ENCODE assay signal across 8 mouse cellular contexts in the genomic region with DNA sequence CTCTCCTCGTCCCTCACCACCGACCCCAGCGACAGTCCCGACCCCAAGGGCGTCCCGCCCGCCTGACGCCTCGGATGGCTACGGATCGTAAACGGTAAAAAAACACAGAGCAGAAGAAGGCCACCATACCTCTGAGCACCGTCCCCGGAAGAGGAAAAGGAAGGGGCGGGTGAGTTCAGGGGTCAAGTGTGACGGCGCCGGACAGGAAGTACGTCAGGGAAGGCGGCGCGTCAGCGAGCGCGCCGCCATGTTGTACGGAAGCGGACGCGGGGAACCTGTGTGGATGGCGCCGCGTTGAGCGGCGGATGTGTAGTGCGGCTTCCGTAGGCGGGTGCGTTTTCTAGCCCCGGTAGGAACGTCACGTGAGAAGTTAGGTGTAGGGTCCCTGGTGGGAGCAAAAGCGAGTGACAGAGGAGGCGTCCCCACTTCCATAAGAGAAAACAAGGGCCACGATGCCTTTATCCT. TPM values are rescaled to one million over a fixed set of nuclear protein-coding genes. Genes with fewer than 3 reads are reported as not detected.
DNase-seq lines count a peak whose midpoint lies in the region; ATAC-seq and TF ChIP-seq lines count a peak whose summit lies in the region.

A gene (minus strand): TSS at position 210 of the 465 bp plus-strand sequence.

- peak within 1 kb of the TSS; percentile 85 to 98 for H3K4me3 ChIP-seq in ES-E14 (ENCODE audit: insufficient read depth in 1 of 2, low read depth in 1 of 2, low read length in 2 of 2, poor library complexity in 1 of 2, severe bottlenecking in 1 of 2)
- peak within 1 kb of the TSS; percentile 85 for H3K4me3 ChIP-seq in forebrain, embryonic 15.5 days
- H3K4me3 ChIP-seq in lung, adult 2 months (replicated peaks; ENCODE audit: extremely low read depth, low read depth, low read length), result peak within 1 kb of the TSS; percentile 83

- intact Hi-C loops in heart, postnatal 25 days (cut with DNase I), result loop anchor here (10.0 kb wide), 1 partner anchor 835 kb away; a partner anchor contains a TSS

- H3K9me3 ChIP-seq in ES-E14 (ENCODE audit: control insufficient read depth, insufficient read depth, low read depth, low read length), result no peaks in the 10 kb centered on the region
- H3K9me3 ChIP-seq in forebrain, embryonic 15.5 days, result no peaks in the 10 kb centered on the region

- peak; percentile 94 for TF ChIP-seq POLR2A in lung, adult 2 months (IDR thresholded peaks at IDR 0.05; ENCODE audit: borderline replicate concordance, extremely low read depth, low read depth, low read length)

- in situ Hi-C loops in ES-E14 (cut with MboI; ENCODE audit: low sequenced_read_pairs in 2 of 2, unreplicated experiment in 2 of 2), result no loop called here

- no peak for TF ChIP-seq CTCF in lung, adult 2 months (IDR thresholded peaks at IDR 0.05; ENCODE audit: insufficient read depth, low read length)

- H3K9ac ChIP-seq in ES-E14 (ENCODE audit: insufficient read depth, low read depth, low read length, poor library complexity, severe bottlenecking), result peak within 1 kb of the TSS; percentile 99
- peak within 1 kb of the TSS; percentile 91 for H3K9ac ChIP-seq in forebrain, embryonic 15.5 days (replicated peaks)

- DNase-seq in ES-E14 (ENCODE audit: low read depth, low spot score), result peak; percentile 86
- DNase-seq in cerebellum, adult 11-12 months, result peak; percentile 96
- DNase-seq in heart, postnatal 25 days (ENCODE audit: low spot score), result peak; percentile 88
- peak; percentile 95 to 96 for DNase-seq in layer of hippocampus, adult 18-20 months (ENCODE audit: low spot score in 2 of 2)
- DNase-seq in lung, adult 2 months, result peak; percentile 95
- peak; percentile 87 to 91 for DNase-seq in thymus, adult 18-20 months

- peak; percentile 100 for ATAC-seq in forebrain, embryonic 15.5 days (replicated peaks)
- ATAC-seq in neutrophil, adult 5-6 weeks (ENCODE audit: extremely low read depth, insufficient number of reproducible peaks, low FRiP score, poor library complexity, severe bottlenecking), result peak; percentile 98

- peaks cover 31% of the 10 kb centered on the region for H3K36me3 ChIP-seq in ES-E14 (ENCODE audit: control insufficient read depth, insufficient read depth, low read length, poor library complexity, severe bottlenecking)
- H3K36me3 ChIP-seq in forebrain, embryonic 15.5 days, result peaks cover 36% of the 10 kb centered on the region

- under 1% methylated on average over 45 of the region's 45 CpGs for WGBS in forebrain, embryonic 15.5 days
- WGBS in lung, adult 2 months, result under 1% methylated on average over 45 of the region's 45 CpGs

- H3K27ac ChIP-seq in ES-E14 (ENCODE audit: insufficient read depth, low read depth, low read length, poor library complexity, severe bottlenecking), result peak within 1 kb of the TSS; percentile 69
- peak within 1 kb of the TSS; percentile 85 for H3K27ac ChIP-seq in forebrain, embryonic 15.5 days (replicated peaks)

- H3K27me3 ChIP-seq in forebrain, embryonic 15.5 days, result no peaks in the 10 kb centered on the region

- peak within 1 kb of the TSS; percentile 68 for H3K4me2 ChIP-seq in forebrain, embryonic 15.5 days (replicated peaks)

- H3K4me1 ChIP-seq in ES-E14 (ENCODE audit: control insufficient read depth in 2 of 2, insufficient read depth in 2 of 2, low read length in 2 of 2, poor library complexity in 1 of 2), result no peaks in the 10 kb centered on the region; a peak in 1 of 4 replicates
- H3K4me1 ChIP-seq in forebrain, embryonic 15.5 days, result peaks cover 25% of the 10 kb centered on the region
- H3K4me1 ChIP-seq in lung, adult 2 months (ENCODE audit: control insufficient read depth, insufficient read depth, low read length), result no peaks in the 10 kb centered on the region

TF ChIP-seq in ES-E14, 5 proteins besides CTCF, POLR2A, EP300 and RAD21:
- TF ChIP-seq HCFC1 (IDR thresholded peaks at IDR 0.05; ENCODE audit: borderline replicate concordance, insufficient read depth, low read length), result peak; percentile 91
- no peak for TF ChIP-seq ZNF384 (IDR thresholded peaks at IDR 0.05; ENCODE audit: low read depth, low read length)
- peak; percentile 62; the same call in 1 of the 2 replicates for TF ChIP-seq CHD2 (IDR thresholded peaks at IDR 0.05; ENCODE audit: low read depth, low read length)
TF ChIP-seq in ES-E14: peak in this region for 2.

RNA-seq across cellular contexts. Expression of the gene that starts here (rescaled TPM):
- total RNA-seq in ES-E14 (2012; rRNA removed), result 825 and 990 TPM in 2 replicates
- 594 and 667 TPM in 2 replicates for polyA plus RNA-seq in forebrain, embryonic 15.5 days (2015; fragmentation: Nextera tagmentation; extraction: Ambion mirVana)
- total RNA-seq in heart, postnatal 25 days (2021), result 100 to 1,000 TPM; 365 to 388 TPM
- 100 to 1,000 TPM; 350 to 366 TPM for total RNA-seq in layer of hippocampus, adult 18-20 months (2021)
- polyA plus RNA-seq in lung, adult 2 months (2012; rRNA removed), result 813 and 1,105 TPM in 2 replicates
- 1,485 and 1,678 TPM in 2 replicates for total RNA-seq in neutrophil, adult 5-6 weeks (2017)

Comparison
In these comparisons a context has a peak if more than half of its experiments do, and no peak if none do; other contexts are left out.
1. Peak in every context shown above with its lines: DNase-seq, ATAC-seq, H3K4me3 ChIP-seq and H3K27ac ChIP-seq.